9 mouse cellular contexts compared by ENCODE assay signal in genomic region chr4:139821491-139822160, GRCm38 (mm10). TPM values are rescaled to one million over a fixed set of nuclear protein-coding genes. Genes with fewer than 3 reads are reported as not detected.
DNase-seq lines count a peak whose midpoint lies in the region; ATAC-seq and TF ChIP-seq lines count a peak whose summit lies in the region.
"Had no signal": no experiment of that assay in that cellular context is flagged by ENCODE, and none has a peak within 500 bp of the region (broad histone marks: within the 10 kb centered on the region; RNA-seq: fewer than 3 reads in every experiment).

No protein-coding gene starts in this region.

- peak overlapping the region; percentile 30 for H3K4me3 ChIP-seq in lung, embryonic 15.5 days
- H3K4me3 ChIP-seq in forebrain, embryonic 11.5 days (ENCODE audit: low read depth, low read length), result peak overlapping the region; percentile 23
- peak overlapping the region; percentile 31 for H3K4me3 ChIP-seq in kidney, embryonic 16.5 days (ENCODE audit: low read length)
- H3K4me3 ChIP-seq in neural tube, embryonic 13.5 days, result peak overlapping the region; percentile 35
- H3K4me3 ChIP-seq in layer of hippocampus, adult 2 months, result no peak overlapping the region; the same call in 1 of the 2 replicates

- no peak for DNase-seq in lung, postnatal 4 days
- peak; percentile 89 for DNase-seq in forebrain, embryonic 11.5 days (ENCODE audit: low spot score)
- DNase-seq in layer of hippocampus, adult 2 months (ENCODE audit: low spot score in 2 of 2), result no peak
- DNase-seq in layer of hippocampus, adult 18-20 months (ENCODE audit: low spot score in 2 of 2), result no peak

- H3K4me2 ChIP-seq in lung, embryonic 15.5 days, result peak overlapping the region; percentile 53
- H3K4me2 ChIP-seq in forebrain, embryonic 11.5 days (ENCODE audit: low read depth, low read length, severe bottlenecking), result peak overlapping the region; percentile 46
- H3K4me2 ChIP-seq in kidney, embryonic 16.5 days (replicated peaks; ENCODE audit: low read depth, low read length), result peak overlapping the region; percentile 34
- H3K4me2 ChIP-seq in neural tube, embryonic 13.5 days, result peak overlapping the region; percentile 58

- H3K27ac ChIP-seq in lung, embryonic 15.5 days, result no peak overlapping the region
- H3K27ac ChIP-seq in forebrain, embryonic 11.5 days (ENCODE audit: low read depth, low read length), result no peak overlapping the region
- no peak overlapping the region for H3K27ac ChIP-seq in kidney, embryonic 16.5 days (ENCODE audit: low read length)
- H3K27ac ChIP-seq in neural tube, embryonic 13.5 days (replicated peaks), result peak overlapping the region; percentile 33; the same call in 1 of the 2 replicates
- no peak overlapping the region for H3K27ac ChIP-seq in layer of hippocampus, adult 2 months

- H3K9me3 ChIP-seq in lung, embryonic 15.5 days, result no peaks in the 10 kb centered on the region
- H3K9me3 ChIP-seq in forebrain, embryonic 11.5 days (ENCODE audit: control insufficient read depth, low read length), result no peaks in the 10 kb centered on the region
- no peaks in the 10 kb centered on the region for H3K9me3 ChIP-seq in kidney, embryonic 16.5 days (ENCODE audit: low read length)
- no peaks in the 10 kb centered on the region for H3K9me3 ChIP-seq in neural tube, embryonic 13.5 days

- H3K9ac ChIP-seq in lung, embryonic 15.5 days, result no peak overlapping the region; the same call in 1 of the 2 replicates
- peak overlapping the region; percentile 39 for H3K9ac ChIP-seq in forebrain, embryonic 11.5 days (ENCODE audit: low read length)
- H3K9ac ChIP-seq in kidney, embryonic 16.5 days (replicated peaks; ENCODE audit: low read length), result no peak overlapping the region
- H3K9ac ChIP-seq in neural tube, embryonic 13.5 days, result peak overlapping the region; percentile 64

- under 1% methylated on average over 65 of the region's 65 CpGs for WGBS in lung, embryonic 15.5 days
- under 1% methylated on average over 65 of the region's 65 CpGs for WGBS in forebrain, embryonic 11.5 days
- WGBS in kidney, embryonic 16.5 days, result under 1% methylated on average over 62 of the region's 65 CpGs
- under 1% methylated on average over 65 of the region's 65 CpGs for WGBS in neural tube, embryonic 13.5 days

- H3K27me3 ChIP-seq in lung, embryonic 15.5 days, result peaks cover 100% of the 10 kb centered on the region
- peaks cover 96% of the 10 kb centered on the region for H3K27me3 ChIP-seq in forebrain, embryonic 11.5 days (ENCODE audit: control insufficient read depth, insufficient read depth, low read length)
- H3K27me3 ChIP-seq in kidney, embryonic 16.5 days (ENCODE audit: insufficient read depth, low read length), result peaks cover 99% of the 10 kb centered on the region
- peaks cover 97% of the 10 kb centered on the region for H3K27me3 ChIP-seq in neural tube, embryonic 13.5 days

- no peak for TF ChIP-seq CTCF in layer of hippocampus, adult 2 months (conservative IDR thresholded peaks at IDR 0.05)

- ATAC-seq in lung, embryonic 15.5 days (ENCODE audit: borderline replicate concordance, extremely low read depth, low FRiP score, low TSS enrichment), result no peak
- ATAC-seq in forebrain, embryonic 11.5 days (replicated peaks; ENCODE audit: low FRiP score), result peak; percentile 77
- peak; percentile 46; the same call in 1 of the 2 replicates for ATAC-seq in kidney, embryonic 16.5 days (ENCODE audit: low FRiP score, low TSS enrichment)
- ATAC-seq in neural tube, embryonic 13.5 days (ENCODE audit: low read depth), result peak; percentile 60
- ATAC-seq in monocyte, adult 5-6 weeks (replicated peaks; ENCODE audit: insufficient number of reproducible peaks, low FRiP score, low TSS enrichment, poor library complexity, severe bottlenecking), result no peak

- H3K36me3 ChIP-seq in lung, embryonic 15.5 days, result no peaks in the 10 kb centered on the region
- no peaks in the 10 kb centered on the region for H3K36me3 ChIP-seq in forebrain, embryonic 11.5 days (ENCODE audit: control insufficient read depth, insufficient read depth, low read length)
- no peaks in the 10 kb centered on the region for H3K36me3 ChIP-seq in kidney, embryonic 16.5 days (ENCODE audit: insufficient read depth, low read length)
- no peaks in the 10 kb centered on the region for H3K36me3 ChIP-seq in neural tube, embryonic 13.5 days

- H3K4me1 ChIP-seq in lung, embryonic 15.5 days, result peaks cover 20% of the 10 kb centered on the region
- peaks cover 46% of the 10 kb centered on the region for H3K4me1 ChIP-seq in forebrain, embryonic 11.5 days (replicated peaks; ENCODE audit: control insufficient read depth, insufficient read depth, low read length)
- peaks cover 9% of the 10 kb centered on the region for H3K4me1 ChIP-seq in kidney, embryonic 16.5 days (ENCODE audit: insufficient read depth, low read length)
- H3K4me1 ChIP-seq in neural tube, embryonic 13.5 days (replicated peaks), result peaks cover 87% of the 10 kb centered on the region

RNA-seq across cellular contexts. Expression of gene Pax7, which starts 11.7 kb away (rescaled TPM):
- 0.02 TPM in 1 of 2 replicates, not detected in the other for polyA plus RNA-seq in lung, embryonic 15.5 days (2015; fragmentation: Nextera tagmentation; extraction: Ambion mirVana)
- 0.57 and 0.73 TPM in 2 replicates for polyA plus RNA-seq in forebrain, embryonic 11.5 days (2014; fragmentation: Nextera tagmentation; extraction: Ambion mirVana)
- 0.03 TPM in 1 of 2 replicates, not detected in the other for polyA plus RNA-seq in kidney, embryonic 16.5 days (2015; fragmentation: Nextera tagmentation; extraction: Ambion mirVana)
- polyA plus RNA-seq in neural tube, embryonic 13.5 days (2015; fragmentation: Nextera tagmentation; extraction: Ambion mirVana), result 0.50 and 0.70 TPM in 2 replicates
- not detected for total RNA-seq in layer of hippocampus, adult 2 months (2021)
- total RNA-seq in monocyte, adult 5-6 weeks (2017), result not detected in 3 replicates
- not detected for total RNA-seq in layer of hippocampus, adult 18-20 months (2021)
- total RNA-seq: adrenal gland, adult 18-20 months had no signal

Comparison
In these comparisons a context has a peak if more than half of its experiments do, and no peak if none do; other contexts are left out.
1. ATAC-seq: peak in forebrain, embryonic 11.5 days (single experiment), kidney, embryonic 16.5 days (single experiment) and neural tube, embryonic 13.5 days (single experiment); none in lung, embryonic 15.5 days (single experiment) and monocyte, adult 5-6 weeks (single experiment).
2. H3K9ac ChIP-seq: peak in forebrain, embryonic 11.5 days (single experiment) and neural tube, embryonic 13.5 days (single experiment); none in lung, embryonic 15.5 days (single experiment) and kidney, embryonic 16.5 days (single experiment).
3. Peak in every context shown above with its lines, with median percentiles within 50 percentile points of each other: H3K4me2 ChIP-seq.